Mouse (Mus musculus) Patski (cell line): ENCODE measurements at regions not wholly inside any gene's neighbourhood (a gene's known extent, or its start where the extent isn't known, plus 50 kb on each side); places are given as distances from the start of the nearest gene placed in this dataset.

ENCODE experiments used
- ATAC-seq: fragments of 100-300 bp; one replicate; pipeline ENCODE4 v1.8.0; 2021
- CTCF ChIA-PET: fragments of 350-600 bp; sonication (Branson Sonifier 250); formaldehyde crosslinking; loops from one replicate; lab custom pipeline; 2022; ENCODE audit warnings: inconsistent platforms; lab: Charles Lee
- POLR2A ChIA-PET: fragments of 350-600 bp; sonication (Branson Sonifier 250); formaldehyde crosslinking; loops from one replicate; lab custom pipeline; 2022; ENCODE audit warnings: antibody characterized with exemption, inconsistent platforms; lab: Charles Lee
- DNase-seq: peaks from one replicate; pipeline ENCODE4 v3.0.0-alpha.2; 2011; ENCODE audit warnings: low read depth, low spot score
- H3K27me3 ChIP-seq: fragments of 371-371 bp; one replicate; pipeline ENCODE4 v1.5.1; 2021
- CTCF ChIP-seq: fragments of 100-300 bp; IDR thresholded peaks from one replicate; pipeline ENCODE4 v1.5.1; 2021
- in situ Hi-C: fragments of 300-500 bp; cut with MboI; formaldehyde crosslinking; loops from 3 replicates; pipeline ENCODE4 v1.11.1; 2018; ENCODE audit warnings: low pct_unique_long_range_greater_than_20kb, mixed read lengths

GRCm38 (mm10) chr1:138384146-138384545, 110.6 kb downstream of the Atp6v1g3 start:
- ChIA-PET POLR2A (no interaction called here), CTCF (no interaction called here)
- DNase-seq (no peak), ATAC-seq (no peak)
- H3K27me3 ChIP-seq: no peaks in the 10 kb centered on the region
- TF ChIP-seq CTCF: no peak
- in situ Hi-C loops: no loop called here

DNA sequence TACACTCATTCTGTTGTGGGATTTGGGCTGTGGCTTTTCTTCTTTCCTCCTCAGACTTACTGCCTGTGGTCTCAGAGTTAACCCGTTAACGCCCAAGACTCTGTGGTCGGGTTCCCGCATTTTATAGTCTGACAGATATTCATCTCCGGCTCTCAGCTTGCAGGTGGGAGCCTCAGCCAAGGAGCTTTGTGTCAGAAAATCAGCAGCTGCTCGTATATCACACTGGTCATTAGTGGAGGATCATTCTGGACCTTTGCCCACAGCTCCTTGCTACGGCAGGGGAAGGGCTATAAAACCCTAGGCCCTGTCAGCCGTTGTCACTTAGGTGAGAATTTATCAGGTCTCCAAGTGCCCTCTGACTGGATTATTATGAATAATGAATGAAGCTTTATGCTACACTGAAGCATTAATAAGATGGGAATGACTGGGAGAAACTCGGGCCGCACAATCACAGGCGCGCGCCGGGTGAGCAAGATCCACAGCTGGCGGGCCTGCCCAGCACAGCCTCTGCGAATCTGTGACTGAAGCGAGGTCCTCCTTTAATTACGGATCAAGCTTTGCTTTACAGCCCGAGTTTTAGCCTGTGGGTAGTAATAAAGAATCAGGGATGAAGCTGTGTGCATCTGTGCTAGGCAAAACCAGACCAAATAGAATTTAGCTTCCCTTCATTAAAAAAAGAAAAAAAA, 111.8 kb downstream of the Atp6v1g3 start:
- TF ChIP-seq CTCF: no peak
- in situ Hi-C loops: no loop called here
- no peak for ATAC-seq
- no peak for DNase-seq
- H3K27me3 ChIP-seq: no peaks in the 10 kb centered on the region
- ChIA-PET CTCF (no interaction called here), POLR2A (no interaction called here)

- CTCF ChIA-PET: no interaction called here
- in situ Hi-C loops: no loop called here
- no peak for TF ChIP-seq CTCF
- DNase-seq (no peak), ATAC-seq (no peak)
- POLR2A ChIA-PET: no interaction called here
- H3K27me3 ChIP-seq: no peaks in the 10 kb centered on the region
Measured at GRCm38 (mm10) chr1:138386001-138386400, 112.5 kb downstream of the Atp6v1g3 start.

- ATAC-seq (no peak), DNase-seq (no peak)
- POLR2A ChIA-PET: no interaction called here
- no peaks in the 10 kb centered on the region for H3K27me3 ChIP-seq
- in situ Hi-C loops: no loop called here
- no peak for TF ChIP-seq CTCF
- CTCF ChIA-PET: interaction anchor here (1.4 kb wide), 1 partner anchor 10 kb away, joined by 3 read pairs; no protein-coding TSS in a partner anchor
Measured at GRCm38 (mm10) chr1:138388634-138389033, 115.1 kb downstream of the Atp6v1g3 start.

- CTCF ChIA-PET: interaction anchor here (1.4 kb wide), 1 partner anchor 9 kb away, joined by 3 read pairs; no protein-coding TSS in a partner anchor
- DNase-seq: no peak
- in situ Hi-C loops: no loop called here
- ATAC-seq: no peak
- POLR2A ChIA-PET: no interaction called here
- H3K27me3 ChIP-seq: no peaks in the 10 kb centered on the region
- TF ChIP-seq CTCF: no peak
Measured at GRCm38 (mm10) chr1:138389676-138390075, 116.1 kb downstream of the Atp6v1g3 start.

- in situ Hi-C loops: no loop called here
- ChIA-PET CTCF (interaction anchor here (1.2 to 1.4 kb wide), 4 partner anchors 10 to 87 kb away, joined by 3 to 5 read pairs (median 4); no protein-coding TSS in a partner anchor), POLR2A (no interaction called here)
- H3K27me3 ChIP-seq: no peaks in the 10 kb centered on the region
- TF ChIP-seq CTCF: peak; percentile 36
- ATAC-seq (no peak), DNase-seq (no peak)
Measured at GRCm38 (mm10) chr1:138418610-138419009, 145.1 kb downstream of the Atp6v1g3 start.

DNA sequence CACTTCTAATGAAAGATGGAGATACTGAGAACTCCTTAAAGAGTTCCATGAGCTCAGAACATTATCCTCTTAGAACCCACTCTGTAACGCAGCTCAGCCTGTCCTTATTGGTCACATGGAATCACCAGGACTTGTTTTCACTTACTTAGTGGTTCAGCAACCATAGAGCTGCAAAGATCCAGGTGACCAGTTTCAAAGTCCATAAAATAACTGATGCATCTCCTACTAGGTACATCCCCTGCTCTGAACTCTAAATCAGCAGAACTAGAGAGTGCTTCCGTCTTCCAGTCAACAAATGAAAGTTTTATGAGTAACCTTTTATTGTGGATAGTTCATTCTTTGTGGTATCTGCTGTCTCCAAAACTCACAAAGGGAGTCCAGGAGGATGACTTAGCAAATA, 153.9 kb downstream of the Atp6v1g3 start:
- no peak for DNase-seq
- in situ Hi-C loops: no loop called here
- no peak for TF ChIP-seq CTCF
- ChIA-PET POLR2A (no interaction called here), CTCF (interaction anchor here (1.1 to 1.2 kb wide), 2 partner anchors 9 to 34 kb away, joined by 3 to 4 read pairs; no protein-coding TSS in a partner anchor)
- ATAC-seq: no peak
- no peaks in the 10 kb centered on the region for H3K27me3 ChIP-seq
